Comparison of ENCODE assay signal across 10 mouse cellular contexts in the genomic region with DNA sequence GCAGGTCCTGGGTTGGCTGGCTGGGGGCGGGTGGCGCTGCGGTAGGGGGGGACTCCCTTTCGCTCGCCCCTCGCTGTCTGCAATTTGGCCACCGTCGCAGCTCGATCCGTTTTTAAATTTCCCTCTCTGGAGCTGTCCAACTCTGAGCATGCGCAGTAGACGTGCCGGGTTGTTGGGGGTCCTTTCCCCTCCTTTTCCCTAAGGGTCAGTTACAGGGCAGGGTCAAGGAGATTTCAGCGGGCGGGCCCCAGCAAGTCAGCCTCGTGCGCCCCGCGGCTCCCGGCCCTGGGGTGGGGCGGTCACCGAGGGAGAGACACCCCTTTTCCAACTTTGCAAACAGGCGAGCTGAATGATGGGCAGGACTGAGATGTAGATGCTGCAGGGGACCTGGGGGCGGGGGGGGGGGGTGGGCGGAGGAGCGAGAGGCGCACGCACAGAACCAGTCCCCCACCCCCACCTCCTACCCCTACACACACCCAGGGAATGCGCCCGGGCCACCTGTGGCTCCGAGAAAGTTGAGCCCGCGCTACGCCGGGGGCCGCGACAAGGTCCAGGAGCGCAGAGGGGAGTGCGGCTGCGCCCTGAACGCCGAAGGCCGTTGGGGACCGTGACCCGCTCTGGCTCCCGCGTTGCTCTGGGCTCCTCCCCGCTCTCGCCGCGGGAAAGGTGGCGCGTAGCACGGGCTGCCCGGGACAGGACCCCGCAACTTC. TPM values are rescaled to one million over a fixed set of nuclear protein-coding genes. Genes with fewer than 3 reads are reported as not detected.
DNase-seq lines count a peak whose midpoint lies in the region; ATAC-seq and TF ChIP-seq lines count a peak whose summit lies in the region.
"Had no signal": no experiment of that assay in that cellular context is flagged by ENCODE, and none has a peak within 500 bp of the region (broad histone marks: within the 10 kb centered on the region; RNA-seq: fewer than 3 reads in every experiment).

Gene Foxn4, minus strand, starts transcription at position 115 of the 710 bp plus-strand sequence.

- WGBS in kidney, postnatal 0 days = under 1% methylated on average over 45 of the region's 56 CpGs
- WGBS in kidney, adult 2 months = under 1% methylated on average over 52 of the region's 56 CpGs
- WGBS in embryonic facial prominence, embryonic 15.5 days = under 1% methylated on average over 44 of the region's 56 CpGs
- under 1% methylated on average over 53 of the region's 56 CpGs for WGBS in limb, embryonic 13.5 days
- WGBS in olfactory bulb, adult 2 months = 2% methylated on average over 56 of the region's 56 CpGs

- H3K4me3 ChIP-seq in kidney, postnatal 0 days (replicated peaks; ENCODE audit: low read depth, low read length) = peak within 1 kb of the TSS; percentile 26
- no peak within 1 kb of the TSS for H3K4me3 ChIP-seq in kidney, adult 2 months (ENCODE audit: insufficient read depth, low read depth, low read length)
- H3K4me3 ChIP-seq in embryonic facial prominence, embryonic 15.5 days (replicated peaks) = peak within 1 kb of the TSS; percentile 41
- H3K4me3 ChIP-seq in limb, embryonic 13.5 days = peak within 1 kb of the TSS; percentile 47
- H3K4me3 ChIP-seq in olfactory bulb, adult 2 months (ENCODE audit: insufficient read depth, low read depth, low read length) = 0 out of 2 replicates have a peak within 1 kb of the TSS, but pooled peaks have one; percentile 17
- H3K4me3 ChIP-seq: erythroblast, embryonic 14.5 days had no signal

- TF ChIP-seq POLR2A in kidney, adult 2 months (IDR thresholded peaks at IDR 0.05; ENCODE audit: low read depth, low read length) = no peak
- no peak for TF ChIP-seq POLR2A in olfactory bulb, adult 2 months (IDR thresholded peaks at IDR 0.05; ENCODE audit: insufficient read depth, low read depth, low read length)

- H3K4me2 ChIP-seq in kidney, postnatal 0 days (ENCODE audit: low read length) = peak within 1 kb of the TSS; percentile 59
- peak within 1 kb of the TSS; percentile 62 for H3K4me2 ChIP-seq in embryonic facial prominence, embryonic 15.5 days (replicated peaks)
- peak within 1 kb of the TSS; percentile 83 for H3K4me2 ChIP-seq in limb, embryonic 13.5 days (replicated peaks)

- no peak within 1 kb of the TSS for H3K9ac ChIP-seq in kidney, postnatal 0 days (ENCODE audit: low read depth, low read length)
- H3K9ac ChIP-seq in embryonic facial prominence, embryonic 15.5 days = no peak within 1 kb of the TSS
- H3K9ac ChIP-seq in limb, embryonic 13.5 days = peak within 1 kb of the TSS; percentile 45; the same call in 1 of the 2 replicates

- no peaks in the 10 kb centered on the region for H3K36me3 ChIP-seq in kidney, postnatal 0 days (ENCODE audit: insufficient read depth, low read length)
- no peaks in the 10 kb centered on the region for H3K36me3 ChIP-seq in kidney, adult 2 months (ENCODE audit: control insufficient read depth, insufficient read depth, low read length)
- no peaks in the 10 kb centered on the region for H3K36me3 ChIP-seq in embryonic facial prominence, embryonic 15.5 days
- no peaks in the 10 kb centered on the region for H3K36me3 ChIP-seq in limb, embryonic 13.5 days

- TF ChIP-seq CTCF in kidney, postnatal 0 days (IDR thresholded peaks at IDR 0.05; ENCODE audit: low read depth) = no peak
- no peak for TF ChIP-seq CTCF in kidney, adult 2 months (conservative IDR thresholded peaks at IDR 0.05; ENCODE audit: insufficient read depth, insufficient read length, low read depth, low read length)
- no peak for TF ChIP-seq CTCF in olfactory bulb, adult 2 months (IDR thresholded peaks at IDR 0.05; ENCODE audit: insufficient read depth, low read depth, low read length)

- no peak within 1 kb of the TSS for H3K27ac ChIP-seq in kidney, postnatal 0 days
- no peak within 1 kb of the TSS for H3K27ac ChIP-seq in kidney, adult 2 months (ENCODE audit: insufficient read depth, low read depth, low read length)
- H3K27ac ChIP-seq in embryonic facial prominence, embryonic 15.5 days (replicated peaks) = no peak within 1 kb of the TSS
- no peak within 1 kb of the TSS for H3K27ac ChIP-seq in limb, embryonic 13.5 days
- no peak within 1 kb of the TSS for H3K27ac ChIP-seq in olfactory bulb, adult 2 months (ENCODE audit: insufficient read depth, low read depth, low read length)

- peak; percentile 30; the same call in 1 of the 2 replicates for ATAC-seq in kidney, postnatal 0 days (replicated peaks; ENCODE audit: low FRiP score, low read depth)
- ATAC-seq in embryonic facial prominence, embryonic 15.5 days (ENCODE audit: insufficient number of reproducible peaks, low FRiP score, low TSS enrichment, low read depth) = 0 out of 2 replicates have a peak, but pooled peaks have one; percentile 16
- peak; percentile 37; the same call in 1 of the 2 replicates for ATAC-seq in limb, embryonic 13.5 days (ENCODE audit: low FRiP score, low read depth)
- ATAC-seq: Patski had no signal

- peaks cover 9% of the 10 kb centered on the region; the same call in 1 of the 2 replicates for H3K4me1 ChIP-seq in kidney, postnatal 0 days (replicated peaks; ENCODE audit: insufficient read depth, low read length)
- H3K4me1 ChIP-seq in kidney, adult 2 months (ENCODE audit: control insufficient read depth, insufficient read depth, low read length) = no peaks in the 10 kb centered on the region
- H3K4me1 ChIP-seq in embryonic facial prominence, embryonic 15.5 days = peaks cover 36% of the 10 kb centered on the region
- peaks cover 24% of the 10 kb centered on the region for H3K4me1 ChIP-seq in limb, embryonic 13.5 days
- H3K4me1 ChIP-seq in olfactory bulb, adult 2 months (ENCODE audit: control insufficient read depth, insufficient read depth, low read length) = peaks cover 33% of the 10 kb centered on the region

- no peaks in the 10 kb centered on the region for H3K9me3 ChIP-seq in kidney, postnatal 0 days (replicated peaks; ENCODE audit: low read length)
- H3K9me3 ChIP-seq in embryonic facial prominence, embryonic 15.5 days (replicated peaks) = no peaks in the 10 kb centered on the region
- H3K9me3 ChIP-seq in limb, embryonic 13.5 days = no peaks in the 10 kb centered on the region

- peaks cover 54% of the 10 kb centered on the region for H3K27me3 ChIP-seq in kidney, postnatal 0 days (ENCODE audit: insufficient read depth, low read length)
- no peaks in the 10 kb centered on the region for H3K27me3 ChIP-seq in kidney, adult 2 months (replicated peaks; ENCODE audit: control insufficient read depth, insufficient read depth, low read length)
- H3K27me3 ChIP-seq in embryonic facial prominence, embryonic 15.5 days = peaks cover 83% of the 10 kb centered on the region
- H3K27me3 ChIP-seq in limb, embryonic 13.5 days = peaks cover 97% of the 10 kb centered on the region

- peak; percentile 31 for DNase-seq in kidney, postnatal 0 days (ENCODE audit: low spot score)
- DNase-seq in kidney, adult 2 months = no peak
- DNase-seq in left cerebral cortex, adult 18-20 months (ENCODE audit: low spot score in 2 of 2) = no peak
- DNase-seq in adrenal gland, postnatal 25 days = no peak
- no peak for DNase-seq in frontal cortex, adult 2 months (ENCODE audit: extremely low spot score in 1 of 2, low spot score in 1 of 2)

RNA-seq across cellular contexts. Expression of gene Foxn4, which starts in this region (rescaled TPM):
- not detected in 2 replicates for polyA plus RNA-seq in kidney, postnatal 0 days (2015; fragmentation: Nextera tagmentation; extraction: Ambion mirVana)
- not detected in 2 replicates for polyA plus RNA-seq in kidney, adult 2 months (2012; rRNA removed)
- polyA plus RNA-seq in embryonic facial prominence, embryonic 15.5 days (2015; fragmentation: Nextera tagmentation; extraction: Ambion mirVana) = 2.5 and 5.1 TPM in 2 replicates
- polyA plus RNA-seq in limb, embryonic 13.5 days (2015; fragmentation: Nextera tagmentation; extraction: Ambion mirVana) = not detected in 2 replicates
- polyA plus RNA-seq in olfactory bulb, adult 2 months (2012; ENCODE audit: insufficient read depth, insufficient read length, low replicate concordance, missing spikeins) = not detected in 2 replicates
- total RNA-seq in left cerebral cortex, adult 18-20 months (2021) = not detected
- not detected in 2 replicates for total RNA-seq in adrenal gland, postnatal 25 days (2021)
- not detected in 2 replicates for polyA plus RNA-seq in frontal cortex, adult 2 months (2012; rRNA removed)
- polyA plus RNA-seq: erythroblast, embryonic 14.5 days; Patski had no signal

Comparison
In these comparisons a context has a peak if more than half of its experiments do, and no peak if none do; other contexts are left out.
1. Peak in DNase-seq, ATAC-seq, H3K4me3 ChIP-seq and H3K4me2 ChIP-seq in kidney, postnatal 0 days; RNA of the gene not detected or under 1 TPM.
2. Peak in ATAC-seq, H3K4me3 ChIP-seq, H3K9ac ChIP-seq and H3K4me2 ChIP-seq in limb, embryonic 13.5 days; RNA of the gene not detected or under 1 TPM.